Mouse (Mus musculus) thymus, adult 2 months (tissue): ENCODE measurements around the gene Ndst2.

Experiments used
- CTCF ChIP-seq: fragments of 200-500 bp; IDR thresholded peaks from 2 replicates; pipeline ENCODE4 v1.5.1; 2012; ENCODE audit warnings: mild to moderate bottlenecking, control low read depth, low read length, moderate library complexity, borderline replicate concordance; ENCODE audit not compliant: control insufficient read depth, poor library complexity, insufficient read depth; ENCODE audit errors: extremely low read depth
- POLR2A ChIP-seq: fragments of 200-500 bp; IDR thresholded peaks from 2 replicates; pipeline ENCODE4 v1.6.1; 2012; ENCODE audit warnings: mild to moderate bottlenecking, low read length, control low read depth, moderate library complexity; ENCODE audit not compliant: control insufficient read depth, poor library complexity, insufficient read depth; ENCODE audit errors: extremely low read depth

DNA sequence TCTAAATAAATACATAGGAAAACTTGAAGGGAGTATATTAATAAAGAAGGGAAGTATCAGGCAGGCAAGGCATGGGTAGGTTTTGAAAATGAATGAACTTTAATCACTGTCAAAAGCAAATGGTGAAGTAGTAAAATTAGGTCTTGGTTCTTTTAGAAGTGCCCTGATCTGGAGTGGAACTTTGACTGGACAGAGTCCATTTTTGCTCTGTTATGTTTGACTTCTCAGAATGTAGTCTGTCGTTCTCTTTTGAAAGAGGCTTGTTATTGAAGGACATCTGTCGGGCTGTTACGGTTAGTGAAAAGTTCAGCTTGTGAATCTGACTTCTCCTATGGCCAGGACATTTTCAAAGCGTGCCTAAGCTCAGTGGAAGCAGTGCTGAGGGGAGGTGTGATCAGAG is 56.5 kb downstream of the Ndst2 start:
- TF ChIP-seq CTCF (no peak), POLR2A (no peak)
